Mouse (Mus musculus) kidney, embryonic 14.5 days (tissue): ENCODE results near the gene St3gal6. TPM values are rescaled to one million over a fixed set of nuclear protein-coding genes. Genes with fewer than 3 reads are reported as not detected.

Experiments
- ATAC-seq: fragments of 200-750 bp; cut with Nextera tagmentation; 2 replicates; pipeline ENCODE4 v1.8.0; 2017; ENCODE audit warnings: moderate number of reproducible peaks, mild to moderate bottlenecking, moderate TSS enrichment, moderate library complexity; ENCODE audit not compliant: low FRiP score, low TSS enrichment
- H3K27ac ChIP-seq: fragments of 300-500 bp; sonication (generic); 2 replicates; pipeline ENCODE4 v1.5.1; 2014; ENCODE audit warnings: low read depth, mild to moderate bottlenecking, low read length, moderate library complexity, mixed read lengths
- H3K27me3 ChIP-seq: fragments of 300-500 bp; sonication (generic); 2 replicates; pipeline ENCODE4 v1.6.1; 2014; ENCODE audit warnings: mild to moderate bottlenecking, low read length; ENCODE audit not compliant: control insufficient read depth, insufficient read depth
- H3K36me3 ChIP-seq: fragments of 300-500 bp; sonication (generic); 2 replicates; pipeline ENCODE4 v1.6.1; 2014; ENCODE audit warnings: low read length, mixed read lengths; ENCODE audit not compliant: control insufficient read depth, insufficient read depth
- H3K4me1 ChIP-seq: fragments of 300-500 bp; sonication (generic); 2 replicates; pipeline ENCODE4 v1.6.1; 2014; ENCODE audit warnings: low read length, mixed read lengths; ENCODE audit not compliant: control insufficient read depth, insufficient read depth
- H3K4me2 ChIP-seq: fragments of 300-500 bp; sonication (generic); replicated peaks from 2 replicates; pipeline ENCODE4 v1.6.1; 2014; ENCODE audit warnings: low read depth, mild to moderate bottlenecking, low read length
- H3K4me3 ChIP-seq: fragments of 300-500 bp; sonication (generic); 2 replicates; pipeline ENCODE4 v1.5.1; 2014; ENCODE audit warnings: mild to moderate bottlenecking, low read length
- H3K9ac ChIP-seq: fragments of 300-500 bp; sonication (generic); 2 replicates; pipeline ENCODE4 v1.6.1; 2014; ENCODE audit warnings: low read depth, mild to moderate bottlenecking, low read length, moderate library complexity
- H3K9me3 ChIP-seq: fragments of 300-500 bp; sonication (generic); 2 replicates; pipeline ENCODE4 v1.6.1; 2016; ENCODE audit warnings: low read length; ENCODE audit not compliant: control insufficient read depth
- WGBS: fragments of 180-500 bp; shearing (Covaris S2); extraction: QIAGEN DNeasy Blood & Tissue Kit; methylation state at CpG from one replicate; pipeline ENCODE4 v1.1.7; 2014; 5-methylcytosine and 5-hydroxymethylcytosine counted together
- polyA plus RNA-seq: library from polyadenylated mRNA; unstranded; fragments of >200 nt; fragmentation: Nextera tagmentation; extraction: Ambion mirVana; gene quantifications from 2 replicates; pipeline ENCODE4 v1.2.1, GENCODE M21; 2014

St3gal6 gene
- polyA plus RNA-seq, 1 experiment from 2014 or later: 46.9 TPM

GRCm38 (mm10) chr16:58450648-58451047, 73.4 kb downstream of the St3gal6 start:
- 64% methylated on average over 6 of the region's 6 CpGs for WGBS
- Histone ChIP-seq H3K4me2 (no peak overlapping the region), H3K36me3 (peaks cover 8% of the 10 kb centered on the region; the same call in 1 of the 2 replicates), H3K27me3 (no peaks in the 10 kb centered on the region), H3K4me1 (no peaks in the 10 kb centered on the region), H3K9me3 (no peaks in the 10 kb centered on the region), H3K27ac (no peak overlapping the region), H3K9ac (no peak overlapping the region), H3K4me3 (no peak overlapping the region)
- ATAC-seq: no peak

- Histone ChIP-seq H3K27me3 (no peaks in the 10 kb centered on the region), H3K4me2 (no peak overlapping the region), H3K4me1 (no peaks in the 10 kb centered on the region), H3K9ac (no peak overlapping the region), H3K27ac (no peak overlapping the region), H3K9me3 (no peaks in the 10 kb centered on the region), H3K4me3 (no peak overlapping the region), H3K36me3 (peaks cover 8% of the 10 kb centered on the region; the same call in 1 of the 2 replicates)
- WGBS: 86% methylated on average over 4 of the region's 4 CpGs
- ATAC-seq: no peak
These were observed 75.0 kb downstream of the St3gal6 start for GRCm38 (mm10) chr16:58449073-58449472.

GRCm38 (mm10) chr16:58446281-58447259, 77.5 kb downstream of the St3gal6 start:
- Histone ChIP-seq H3K4me1 (no peaks in the 10 kb centered on the region), H3K4me2 (no peak overlapping the region), H3K9me3 (no peaks in the 10 kb centered on the region), H3K36me3 (peaks cover 7% of the 10 kb centered on the region; the same call in 1 of the 2 replicates), H3K27ac (no peak overlapping the region), H3K4me3 (no peak overlapping the region), H3K9ac (no peak overlapping the region), H3K27me3 (no peaks in the 10 kb centered on the region)
- 96% methylated on average over 4 of the region's 4 CpGs for WGBS
- no peak for ATAC-seq

- no peak for ATAC-seq
- WGBS: 77% methylated on average over 6 of the region's 6 CpGs
These were observed 79.3 kb downstream of the St3gal6 start for GRCm38 (mm10) chr16:58444735-58445134.

GRCm38 (mm10) chr16:58432384-58432783, 91.7 kb downstream of the St3gal6 start:
- 0 out of 2 replicates have a peak, but pooled peaks cover 4% of the 10 kb centered on the region for H3K4me1 ChIP-seq
- no peaks in the 10 kb centered on the region for H3K9me3 ChIP-seq
- no peaks in the 10 kb centered on the region for H3K27me3 ChIP-seq
- H3K4me2 ChIP-seq: no peak overlapping the region
- peaks cover 12% of the 10 kb centered on the region; the same call in 1 of the 2 replicates for H3K36me3 ChIP-seq
- no peak overlapping the region for H3K9ac ChIP-seq
- 98% methylated on average over 1 of the region's 1 CpGs for WGBS
- ATAC-seq: no peak
- no peak overlapping the region for H3K27ac ChIP-seq
- H3K4me3 ChIP-seq: no peak overlapping the region

More at GRCm38 (mm10) chr16:58444735-58445134, 79.3 kb downstream of the St3gal6 start:
- Histone ChIP-seq H3K27me3 (no peaks in the 10 kb centered on the region), H3K9ac (no peak overlapping the region), H3K4me3 (no peak overlapping the region), H3K27ac (no peak overlapping the region), H3K9me3 (no peaks in the 10 kb centered on the region), H3K4me2 (no peak overlapping the region), H3K36me3 (no peaks in the 10 kb centered on the region), H3K4me1 (no peaks in the 10 kb centered on the region)

- Histone ChIP-seq H3K27me3 (no peaks in the 10 kb centered on the region), H3K4me3 (no peak overlapping the region), H3K9ac (no peak overlapping the region), H3K4me2 (no peak overlapping the region), H3K27ac (no peak overlapping the region), H3K4me1 (0 out of 2 replicates have a peak, but pooled peaks cover 5% of the 10 kb centered on the region), H3K36me3 (peaks cover 4% of the 10 kb centered on the region; the same call in 1 of the 2 replicates), H3K9me3 (no peaks in the 10 kb centered on the region)
- no peak for ATAC-seq
- 83% methylated on average over 7 of the region's 7 CpGs for WGBS
These were observed 93.8 kb downstream of the St3gal6 start for GRCm38 (mm10) chr16:58430246-58430645.

GRCm38 (mm10) chr16:58421696-58422354, 102.2 kb downstream of the St3gal6 start:
- no peak overlapping the region for H3K4me2 ChIP-seq
- no peak overlapping the region for H3K4me3 ChIP-seq
- no peak overlapping the region for H3K9ac ChIP-seq
- H3K27ac ChIP-seq: no peak overlapping the region
- H3K9me3 ChIP-seq: no peaks in the 10 kb centered on the region
- 42% methylated on average over 11 of the region's 11 CpGs for WGBS
- ATAC-seq: peak; percentile 12; the same call in 1 of the 2 replicates
- H3K4me1 ChIP-seq: no peaks in the 10 kb centered on the region
- no peaks in the 10 kb centered on the region for H3K36me3 ChIP-seq
- H3K27me3 ChIP-seq: no peaks in the 10 kb centered on the region
